Mouse (Mus musculus): ENCODE results near the gene Ndufv1.
"Not testable (repeated sequence)": the region's sequence is repeated elsewhere in the genome, so short reads cannot be mapped to it uniquely, and the experiment has no call there.

DNA sequence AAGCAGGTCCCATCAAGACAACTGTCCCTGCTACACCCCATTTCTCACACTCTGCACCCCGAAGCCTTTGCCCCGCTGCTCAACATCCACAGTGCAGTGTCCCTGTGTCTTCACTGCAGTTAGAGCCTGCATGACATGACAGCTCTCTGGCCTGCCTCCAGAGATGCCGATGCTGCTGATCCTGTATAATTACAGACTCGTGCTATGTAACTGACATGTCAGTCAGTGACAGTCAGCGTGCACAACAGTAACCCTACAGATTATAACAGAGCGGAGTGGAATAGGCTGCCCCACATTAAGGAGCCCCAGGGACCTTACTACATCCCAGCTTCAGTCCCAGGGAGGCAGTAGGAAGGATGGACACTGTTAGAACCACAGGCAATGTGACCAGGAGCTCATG lies 50.8 kb downstream of the Ndufv1 start:
- TF ChIP-seq CTCF (IDR thresholded peaks at IDR 0.05; ENCODE audit: control insufficient read depth, insufficient read depth, insufficient replicate concordance, low read depth, low read length); POLR2A (IDR thresholded peaks at IDR 0.05; ENCODE audit: control insufficient read depth, low read depth, low read length): not testable (repeated sequence)

All from testis, adult 2 months (tissue).